Mouse (Mus musculus) liver, adult 2 months (tissue): ENCODE data around the gene Gm10273. TPM values are rescaled to one million over a fixed set of nuclear protein-coding genes. Genes with fewer than 3 reads are reported as not detected.

Source experiments
- DNase-seq: peaks from one replicate; pipeline ENCODE4 v3.0.0-alpha.2; 2011; ENCODE audit warnings: low read depth, low spot score; ENCODE audit errors: extremely low read depth
- H3K27ac ChIP-seq: fragments of 200-500 bp; replicated peaks from 2 replicates; pipeline ENCODE4 v1.5.1; 2012; ENCODE audit warnings: low read depth, mild to moderate bottlenecking, control low read depth, inconsistent platforms, low read length; ENCODE audit not compliant: insufficient read depth
- H3K27me3 ChIP-seq: fragments of 200-500 bp; 2 replicates; pipeline ENCODE4 v1.6.1; 2012; ENCODE audit warnings: mild to moderate bottlenecking, moderate library complexity, low read length, inconsistent platforms; ENCODE audit not compliant: control insufficient read depth, insufficient read depth
- H3K36me3 ChIP-seq: fragments of 200-500 bp; 2 replicates; pipeline ENCODE4 v1.6.1; 2012; ENCODE audit warnings: low read length, inconsistent platforms; ENCODE audit not compliant: control insufficient read depth, insufficient read depth
- H3K4me1 ChIP-seq: fragments of 200-500 bp; 2 replicates; pipeline ENCODE4 v1.6.1; 2011; ENCODE audit warnings: low read length; ENCODE audit not compliant: control insufficient read depth, insufficient read depth
- H3K4me3 ChIP-seq: fragments of 200-500 bp; 2 replicates; pipeline ENCODE4 v1.5.1; 2011; ENCODE audit warnings: low read depth, mild to moderate bottlenecking, control low read depth, low read length, moderate library complexity; ENCODE audit not compliant: insufficient read depth
- H3K79me2 ChIP-seq: fragments of 200-500 bp; 2 replicates; pipeline ENCODE4 v1.6.1; 2012; ENCODE audit warnings: inconsistent platforms, mild to moderate bottlenecking, low read length, moderate library complexity; ENCODE audit not compliant: control insufficient read depth, insufficient read depth
- H3K9ac ChIP-seq: fragments of 200-500 bp; 2 replicates; pipeline ENCODE4 v1.6.1; 2012; ENCODE audit warnings: low read depth, mild to moderate bottlenecking, control low read depth, inconsistent platforms, low read length
- CTCF ChIP-seq: fragments of 200-500 bp; IDR thresholded peaks from 2 replicates; pipeline ENCODE4 v1.5.1; 2011; ENCODE audit warnings: low read depth, low read length, control low read depth
- POLR2A ChIP-seq: fragments of 200-500 bp; IDR thresholded peaks from 2 replicates; pipeline ENCODE4 v1.6.1; 2011; ENCODE audit warnings: low read length, control low read depth; ENCODE audit not compliant: insufficient read depth; ENCODE audit errors: extremely low read depth
- WGBS: fragments of 180-500 bp; shearing (Covaris S2); methylation state at CpG from one replicate; pipeline ENCODE4 v1.1.7; 2018; 5-methylcytosine and 5-hydroxymethylcytosine counted together
- polyA plus RNA-seq: library from polyadenylated mRNA; depleted of rRNA; stranded (reverse); fragments of >200 nt; gene quantifications from 2 replicates; pipeline ENCODE4 v1.2.3, GENCODE M21; 2012
- total RNA-seq: library from RNA; depleted of rRNA; stranded (reverse); fragments of >200 nt; gene quantifications from 2 replicates; pipeline ENCODE4 v1.2.3, GENCODE M21; 2014

The Gm10273 gene
- total and polyA plus RNA-seq, 2 experiments = 3.8 to 7.0 TPM

DNA sequence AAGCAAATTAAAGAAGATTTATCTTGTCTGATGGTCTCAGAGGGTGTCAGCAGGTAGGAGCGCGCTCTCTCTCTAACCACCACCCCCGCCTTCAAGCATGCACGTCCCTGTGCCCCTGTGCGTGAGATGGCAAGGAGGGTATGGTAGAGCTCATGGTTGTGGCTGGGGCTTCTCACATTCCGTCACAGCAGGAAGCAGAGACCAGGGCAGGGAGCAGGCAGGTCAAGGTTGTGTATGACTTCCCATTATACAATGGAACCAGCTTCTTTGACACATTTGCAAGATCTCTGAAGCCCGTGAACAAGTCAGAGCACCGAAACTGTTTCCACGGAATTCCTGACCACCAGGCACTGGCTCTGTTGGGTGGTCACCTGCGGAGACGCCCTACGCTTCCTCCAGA is 14.8 kb downstream of the Gm10273 start:
- DNase-seq = no peak
- Histone ChIP-seq H3K9ac (no peak overlapping the region), H3K27me3 (no peaks in the 10 kb centered on the region), H3K4me1 (peaks cover 1% of the 10 kb centered on the region), H3K36me3 (peaks cover 10% of the 10 kb centered on the region; the same call in 1 of the 2 replicates), H3K27ac (no peak overlapping the region), H3K4me3 (no peak overlapping the region), H3K79me2 (peaks cover 11% of the 10 kb centered on the region; the same call in 1 of the 2 replicates)
- TF ChIP-seq POLR2A (no peak), CTCF (no peak)
- 86% methylated on average over 12 of the region's 12 CpGs for WGBS

DNA sequence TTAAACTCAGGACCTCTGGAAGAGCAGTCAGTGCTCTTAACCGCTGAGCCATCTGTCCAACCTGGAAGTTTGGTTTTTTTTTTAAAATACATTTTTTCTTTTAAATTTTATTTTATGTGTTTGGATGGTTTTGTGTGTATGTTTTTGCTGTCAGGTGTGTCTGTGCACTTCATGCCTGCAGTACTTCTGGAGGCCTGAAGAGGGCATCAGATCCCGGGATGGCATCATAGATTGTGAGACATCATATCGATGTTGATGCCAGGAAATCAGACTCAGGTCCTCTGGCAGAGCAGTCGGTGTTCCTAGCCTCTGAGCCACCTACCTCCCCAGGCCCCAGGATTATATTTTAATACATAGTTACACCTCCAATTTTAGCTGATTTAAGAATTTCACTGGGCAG is 18.3 kb downstream of the Gm10273 start:
- TF ChIP-seq POLR2A (no peak), CTCF (peak; percentile 28; the same call in 1 of the 2 replicates)
- Histone ChIP-seq H3K27me3 (no peaks in the 10 kb centered on the region), H3K4me3 (no peak overlapping the region), H3K79me2 (no peaks in the 10 kb centered on the region; the same call in 1 of the 2 replicates), H3K9ac (no peak overlapping the region), H3K4me1 (no peaks in the 10 kb centered on the region; the same call in 1 of the 2 replicates), H3K27ac (no peak overlapping the region), H3K36me3 (peaks cover 15% of the 10 kb centered on the region; the same call in 1 of the 2 replicates)
- 93% methylated on average over 4 of the region's 4 CpGs for WGBS
- no peak for DNase-seq

DNA sequence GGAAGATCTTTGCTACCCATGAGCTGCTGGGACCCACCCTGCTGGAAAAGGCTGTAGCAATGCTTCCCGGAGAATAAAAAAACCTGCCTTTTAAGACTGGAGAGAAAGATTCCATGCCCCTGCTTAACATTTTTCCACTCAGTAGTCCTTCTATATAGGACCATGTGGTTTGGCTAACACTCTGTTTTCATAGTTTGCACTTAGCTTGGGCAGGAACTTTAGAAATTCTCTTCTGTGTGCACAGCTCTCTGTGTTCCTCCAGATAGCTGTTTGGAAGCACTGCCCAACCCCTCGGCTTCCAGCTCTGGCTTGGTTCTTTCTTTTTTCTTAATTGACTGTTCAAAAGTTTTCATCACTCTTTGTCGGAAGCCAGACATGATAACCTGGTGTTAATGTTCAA is 21.2 kb downstream of the Gm10273 start:
- Histone ChIP-seq H3K27ac (no peak overlapping the region), H3K9ac (no peak overlapping the region), H3K4me3 (no peak overlapping the region), H3K4me1 (no peaks in the 10 kb centered on the region), H3K36me3 (peaks cover 28% of the 10 kb centered on the region), H3K79me2 (no peaks in the 10 kb centered on the region; the same call in 1 of the 2 replicates), H3K27me3 (no peaks in the 10 kb centered on the region)
- 63% methylated on average over 3 of the region's 3 CpGs for WGBS
- DNase-seq = no peak
- TF ChIP-seq POLR2A (no peak), CTCF (no peak)

DNA sequence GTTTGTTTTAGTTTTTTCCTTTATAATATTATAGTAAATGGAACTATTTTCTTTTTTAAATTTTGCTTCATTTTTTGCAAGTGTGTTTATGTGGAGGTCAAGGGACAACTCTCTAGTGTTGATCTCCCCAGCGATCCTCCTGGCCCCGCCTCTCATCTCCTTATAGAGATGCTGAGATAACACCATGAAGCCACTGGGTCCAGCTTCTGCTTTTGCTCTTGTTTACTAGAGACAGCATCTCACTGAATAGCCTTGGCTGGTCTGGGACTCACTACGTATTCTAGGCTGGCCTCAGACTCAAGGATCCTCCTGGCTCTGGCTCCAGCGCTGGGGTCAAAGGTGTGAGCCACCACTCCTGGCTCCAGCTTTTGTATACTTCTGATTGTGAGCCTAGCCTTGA is 24.1 kb downstream of the Gm10273 start:
- TF ChIP-seq POLR2A (no peak), CTCF (no peak)
- Histone ChIP-seq H3K9ac (no peak overlapping the region), H3K79me2 (no peaks in the 10 kb centered on the region; the same call in 1 of the 2 replicates), H3K27me3 (no peaks in the 10 kb centered on the region), H3K4me3 (no peak overlapping the region), H3K36me3 (peaks cover 36% of the 10 kb centered on the region), H3K27ac (no peak overlapping the region), H3K4me1 (no peaks in the 10 kb centered on the region)
- 84% methylated on average over 4 of the region's 4 CpGs for WGBS
- no peak for DNase-seq

DNA sequence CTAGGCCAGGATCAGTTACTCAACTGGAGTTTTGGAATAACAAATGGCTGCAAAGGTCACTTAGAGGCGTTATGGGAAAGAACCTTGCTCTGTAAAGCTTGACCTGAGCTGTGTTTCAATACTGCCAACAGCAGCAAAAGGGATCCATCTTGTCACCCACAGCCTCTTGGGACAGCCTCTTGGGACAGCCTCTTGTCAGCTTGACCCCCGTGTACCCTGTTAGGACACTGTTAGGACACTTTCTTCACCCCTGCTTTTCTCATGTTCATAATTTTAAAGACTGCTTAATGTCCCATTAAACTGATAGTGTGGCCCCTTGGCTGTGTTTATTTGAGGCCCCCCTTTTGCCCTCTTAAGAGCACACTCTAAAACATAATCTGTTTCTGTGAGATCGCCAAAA is 29.0 kb downstream of the Gm10273 start:
- Histone ChIP-seq H3K27me3 (no peaks in the 10 kb centered on the region), H3K9ac (no peak overlapping the region), H3K4me3 (no peak overlapping the region), H3K36me3 (peaks cover 28% of the 10 kb centered on the region), H3K79me2 (no peaks in the 10 kb centered on the region), H3K27ac (no peak overlapping the region), H3K4me1 (no peaks in the 10 kb centered on the region; the same call in 1 of the 2 replicates)
- whole genome bisulfite sequencing = 58% methylated on average over 3 of the region's 3 CpGs
- no peak for TF ChIP-seq POLR2A
- no peak for TF ChIP-seq CTCF
- no peak for DNase-seq

DNA sequence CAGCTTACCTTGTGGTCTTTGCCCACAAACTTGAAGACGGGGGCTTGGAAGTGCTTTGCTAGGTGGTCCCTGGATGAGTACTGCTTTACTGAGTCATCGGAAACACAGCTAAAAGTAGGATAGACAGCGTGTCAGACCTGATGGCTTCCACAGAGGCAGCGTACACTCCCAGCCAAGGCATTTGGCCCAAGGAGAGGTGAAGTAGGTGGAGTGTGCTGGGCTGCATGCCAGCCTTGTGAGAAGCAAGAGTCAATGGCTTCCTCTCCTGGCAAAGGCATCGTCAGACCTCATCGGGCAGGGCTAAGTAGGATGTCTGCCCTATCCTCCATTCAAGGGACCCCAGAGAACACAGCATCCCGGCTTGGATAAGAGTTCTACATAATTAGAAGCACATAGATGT is 29.9 kb downstream of the Gm10273 start:
- Histone ChIP-seq H3K27me3 (no peaks in the 10 kb centered on the region), H3K27ac (no peak overlapping the region), H3K9ac (no peak overlapping the region), H3K79me2 (no peaks in the 10 kb centered on the region), H3K36me3 (peaks cover 22% of the 10 kb centered on the region), H3K4me1 (peaks cover 2% of the 10 kb centered on the region; the same call in 1 of the 2 replicates), H3K4me3 (no peak overlapping the region)
- WGBS = 47% methylated on average over 7 of the region's 7 CpGs
- DNase-seq = peak; percentile 50
- no peak for TF ChIP-seq POLR2A
- no peak for TF ChIP-seq CTCF
